Mouse (Mus musculus): ENCODE results near the gene Gfod1.

Gene Gfod1

DNA sequence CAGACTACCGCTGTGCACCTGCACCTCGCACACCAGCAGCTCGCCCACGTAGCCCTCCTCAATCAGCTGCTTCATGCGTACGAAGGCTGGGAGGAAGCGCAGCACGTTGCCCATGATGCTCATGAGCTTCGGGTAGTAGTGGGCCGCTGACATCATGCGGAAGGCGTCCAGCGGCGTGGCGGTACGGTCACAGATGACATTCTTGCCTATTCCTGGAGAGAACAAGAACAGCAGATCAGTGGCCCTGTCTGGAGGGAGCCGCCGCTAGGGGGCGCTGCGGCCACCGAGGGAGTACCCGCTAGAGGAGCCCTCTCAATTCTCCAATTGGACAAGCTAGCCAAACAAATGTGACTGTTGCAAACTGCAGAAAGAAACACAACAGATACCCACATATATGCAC, 102.9 kb downstream of the Gfod1 start:
- DNase-seq (ENCODE audit: low spot score): peak; percentile 42

GRCm38 (mm10) chr13:43200473-43200872, 103.5 kb downstream of the Gfod1 start:
- DNase-seq (ENCODE audit: low spot score): no peak

GRCm38 (mm10) chr13:43199749-43200148, 104.2 kb downstream of the Gfod1 start:
- peak; percentile 29 for DNase-seq (ENCODE audit: low spot score)

- DNase-seq (ENCODE audit: low spot score): no peak
Measured at GRCm38 (mm10) chr13:43199282-43199681, 104.7 kb downstream of the Gfod1 start.

GRCm38 (mm10) chr13:43197187-43197586, 106.8 kb downstream of the Gfod1 start:
- no peak for DNase-seq (ENCODE audit: low spot score)

DNA sequence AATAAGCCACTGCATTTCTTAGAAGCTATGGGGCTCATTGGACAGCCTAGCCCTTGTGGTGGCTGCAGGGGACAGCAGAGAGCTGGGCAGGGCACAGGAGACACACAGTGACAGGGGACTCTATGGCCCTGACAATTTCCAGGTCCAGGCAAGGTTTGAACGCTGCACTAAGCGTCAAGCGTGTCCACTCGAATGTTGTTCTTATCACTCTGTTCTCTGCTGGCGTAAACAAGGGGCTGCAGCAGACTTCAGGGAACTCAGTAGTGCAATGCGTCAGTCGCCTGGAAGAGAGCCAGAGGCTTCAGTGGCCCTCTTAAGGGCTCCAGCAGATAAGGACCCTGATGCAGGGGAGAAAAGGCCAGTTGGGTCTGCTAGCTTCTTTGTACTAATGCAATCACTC, 108.0 kb downstream of the Gfod1 start:
- DNase-seq (ENCODE audit: low spot score): no peak

- no peak for DNase-seq (ENCODE audit: low spot score)
Measured at GRCm38 (mm10) chr13:43193932-43194331, 110.0 kb downstream of the Gfod1 start.

DNA sequence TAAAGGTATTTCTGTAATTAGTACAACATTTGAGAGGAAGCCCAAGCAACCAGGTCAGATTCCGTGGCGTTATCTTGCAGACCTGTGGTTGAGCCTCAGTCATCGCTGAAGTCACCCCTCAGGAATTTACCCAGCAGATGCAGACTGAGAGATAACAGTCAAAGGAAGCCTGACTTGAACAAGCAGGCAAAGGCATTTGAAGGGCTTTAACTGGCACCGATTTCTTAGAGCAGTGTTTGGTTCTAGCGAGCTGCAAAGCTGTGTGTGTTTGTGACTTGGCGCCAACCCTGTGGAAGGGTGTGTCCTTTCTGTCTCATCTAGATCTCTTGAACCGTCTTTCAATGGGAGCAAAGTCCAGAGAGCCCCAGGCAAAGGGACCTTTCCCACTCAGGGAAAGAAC, 110.7 kb downstream of the Gfod1 start:
- DNase-seq (ENCODE audit: low spot score): no peak

GRCm38 (mm10) chr13:43191741-43192192, 112.2 kb downstream of the Gfod1 start:
- peak; percentile 45 for DNase-seq (ENCODE audit: low spot score)

DNA sequence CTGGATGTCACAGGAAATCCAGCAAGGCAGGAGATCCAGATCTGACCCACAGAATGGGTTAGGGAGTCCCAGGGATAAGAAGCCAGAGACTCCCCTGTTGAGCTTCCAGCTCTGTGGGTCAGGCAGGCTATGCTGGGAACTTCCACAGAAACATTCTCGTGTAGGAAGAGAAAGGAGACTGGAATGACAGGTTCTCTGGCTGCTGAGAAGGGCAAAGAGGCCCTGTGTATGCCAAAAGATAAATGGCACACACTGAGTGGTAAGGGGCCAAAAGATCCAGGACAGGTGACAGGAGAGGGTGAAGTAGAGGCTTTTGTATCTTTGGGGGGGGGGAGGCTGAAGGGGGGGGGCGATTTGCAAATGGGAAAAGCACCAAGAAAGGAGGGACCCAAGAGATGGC, 112.7 kb downstream of the Gfod1 start:
- no peak for DNase-seq (ENCODE audit: low spot score)

GRCm38 (mm10) chr13:43187736-43188135, 116.2 kb downstream of the Gfod1 start:
- DNase-seq (ENCODE audit: low spot score): no peak

- DNase-seq (ENCODE audit: low spot score): no peak
Measured at GRCm38 (mm10) chr13:43183248-43184055, 120.5 kb downstream of the Gfod1 start.

GRCm38 (mm10) chr13:43182465-43183201, 121.3 kb downstream of the Gfod1 start:
- DNase-seq (ENCODE audit: low spot score): peak; percentile 61

GRCm38 (mm10) chr13:43181104-43181503, 122.9 kb downstream of the Gfod1 start:
- DNase-seq (ENCODE audit: low spot score): no peak

DNA sequence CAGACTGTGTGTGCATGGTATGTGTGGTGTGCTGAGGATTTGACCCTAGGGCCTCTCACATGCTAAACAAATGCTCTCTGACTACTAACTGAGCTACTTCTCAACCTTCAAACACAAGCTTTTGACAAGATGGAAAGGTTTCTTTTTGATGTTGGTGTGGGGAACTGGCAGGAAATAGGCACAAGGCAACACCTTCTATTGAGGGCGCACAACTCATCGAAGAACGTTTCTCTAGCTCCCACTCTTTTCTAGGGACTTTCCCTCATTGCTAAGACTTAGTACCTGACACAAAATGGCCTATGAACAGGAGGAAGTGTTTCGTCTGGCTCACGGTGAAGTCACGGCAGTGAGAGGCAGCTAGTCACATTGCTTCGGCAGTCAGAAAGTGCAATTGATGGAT, 126.7 kb downstream of the Gfod1 start:
- DNase-seq (ENCODE audit: low spot score): no peak

GRCm38 (mm10) chr13:43176676-43177075, 127.3 kb downstream of the Gfod1 start:
- DNase-seq (ENCODE audit: low spot score): no peak

- DNase-seq (ENCODE audit: low spot score): peak; percentile 53
Measured at GRCm38 (mm10) chr13:43173262-43173661, 130.7 kb downstream of the Gfod1 start.

DNA sequence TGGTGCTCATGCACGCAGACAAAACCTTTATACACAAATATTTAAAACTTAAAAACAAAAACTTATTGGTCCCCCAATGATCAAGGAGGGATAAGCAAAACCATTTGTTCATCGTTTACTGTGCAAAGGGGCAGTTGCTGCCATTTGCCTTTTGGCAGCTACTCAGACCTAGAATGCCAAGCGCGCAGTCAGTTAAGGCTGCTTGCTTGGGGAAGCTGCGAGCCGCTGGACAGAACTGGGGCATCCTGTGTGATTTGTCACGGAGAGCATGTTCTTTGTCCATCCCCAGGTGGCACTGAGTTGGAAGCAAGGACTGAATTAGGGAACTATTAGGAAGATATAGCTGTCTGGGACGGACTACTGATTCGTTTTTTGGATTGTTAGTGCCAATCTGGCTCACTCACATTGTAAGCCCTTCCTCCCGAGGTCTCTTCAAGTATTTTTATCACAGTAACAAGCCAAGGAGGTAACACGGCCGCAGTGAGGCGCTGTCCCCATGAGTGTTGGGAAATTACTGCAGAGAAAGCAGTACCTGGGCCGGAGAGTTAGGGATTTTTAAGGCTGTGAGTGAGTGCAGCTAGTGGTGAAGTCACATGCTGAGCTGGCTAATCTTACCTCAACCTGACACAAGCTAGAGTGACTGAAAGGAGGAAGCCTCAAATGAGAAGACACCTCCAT, 131.8 kb downstream of the Gfod1 start:
- DNase-seq (ENCODE audit: low spot score): no peak

DNA sequence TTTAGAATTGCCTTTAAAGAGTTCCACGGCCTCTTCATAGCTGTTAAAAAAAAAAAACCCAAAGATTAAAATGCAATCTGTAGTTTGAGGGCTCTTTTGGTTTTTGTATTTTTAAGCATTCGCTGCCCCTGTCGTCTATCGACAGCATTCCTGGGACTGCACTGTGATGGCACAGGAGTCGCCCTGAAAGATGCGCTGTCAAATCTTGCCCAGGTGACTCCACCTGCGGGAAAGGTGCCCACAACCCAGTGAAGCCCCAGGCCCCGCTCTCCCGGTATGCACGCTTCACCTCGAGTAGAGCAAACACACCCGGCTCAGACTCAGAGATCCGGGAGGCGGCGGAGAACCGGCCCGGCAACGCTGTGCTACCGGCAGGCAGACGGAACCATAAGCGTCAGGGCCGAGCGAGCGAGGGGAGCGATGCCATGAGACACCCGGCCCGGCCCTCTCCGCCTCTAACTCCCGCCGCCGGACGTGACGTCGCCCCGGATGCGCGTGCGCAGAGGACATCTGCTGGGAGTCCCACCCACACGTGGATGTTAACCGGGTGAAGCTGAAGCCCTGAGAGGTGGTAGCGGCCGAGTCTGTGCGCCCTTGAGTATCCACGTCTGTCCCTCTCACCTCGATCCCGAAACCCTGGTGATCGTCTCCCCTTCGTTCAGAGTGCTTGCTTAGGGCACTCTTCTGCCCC, 132.8 kb downstream of the Gfod1 start, which contains the start of gene Tbc1d7:
TSS of gene Tbc1d7 (minus strand) at position 482 of the 691 bp plus-strand sequence.
- DNase-seq (ENCODE audit: low spot score): peak; percentile 98

DNA sequence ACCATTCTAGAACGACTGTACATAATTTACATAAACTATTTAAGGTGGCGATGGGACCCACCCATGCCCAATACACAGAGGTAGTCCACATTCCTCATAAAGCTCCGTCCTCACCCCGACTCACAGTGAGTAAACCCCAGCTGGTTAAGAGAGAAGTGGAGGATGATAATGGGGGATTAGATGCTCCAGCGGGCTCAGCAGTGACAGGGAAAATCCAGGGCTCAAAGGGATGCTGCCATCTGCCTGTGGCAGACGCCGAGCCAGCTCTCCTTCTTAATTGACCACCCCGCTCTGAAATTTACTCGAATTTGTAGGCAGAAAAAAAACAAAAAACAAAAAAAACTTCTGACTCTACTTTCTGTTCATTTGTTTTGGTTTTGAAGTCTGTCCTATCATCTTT, 136.3 kb downstream of the Gfod1 start:
- DNase-seq (ENCODE audit: low spot score): no peak

GRCm38 (mm10) chr13:43159429-43159828, 144.5 kb downstream of the Gfod1 start:
- DNase-seq (ENCODE audit: low spot score): no peak

DNA sequence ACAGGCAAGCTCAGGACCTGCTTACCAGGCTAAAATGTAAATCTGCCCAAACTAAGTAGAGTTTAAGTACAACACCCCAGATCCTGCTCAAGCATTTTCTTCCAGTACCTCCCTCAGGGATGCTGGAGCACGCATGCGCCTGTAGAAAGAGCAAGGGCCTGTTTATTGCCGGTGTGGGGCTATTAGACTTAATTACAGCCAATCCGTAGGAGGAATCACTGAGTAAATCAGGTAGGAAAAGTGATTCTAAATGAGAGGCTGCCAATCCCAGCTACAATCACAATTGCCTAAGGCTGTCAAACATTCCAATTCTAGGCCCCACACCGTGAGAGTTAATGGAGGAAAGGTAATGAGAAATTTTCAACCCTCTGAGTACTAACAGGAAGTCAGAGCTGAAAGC, 145.7 kb downstream of the Gfod1 start:
- no peak for DNase-seq (ENCODE audit: low spot score)
